Mouse (Mus musculus): ENCODE results near the gene Isg15. TPM values are rescaled to one million over a fixed set of nuclear protein-coding genes. Genes with fewer than 3 reads are reported as not detected.
"Not testable (repeated sequence)": the region's sequence is repeated elsewhere in the genome, so short reads cannot be mapped to it uniquely, and the experiment has no call there.

Gene Isg15
- polyA plus RNA-seq, 1 experiment: 90.2 TPM

GRCm38 (mm10) chr4:156154771-156155170 lies 45.8 kb downstream of the Isg15 start:
- no peak for TF ChIP-seq POLR2A (IDR thresholded peaks at IDR 0.05; ENCODE audit: low read depth, low read length)
- H3K27ac ChIP-seq (ENCODE audit: insufficient read depth, low read depth, low read length): no peak overlapping the region
- no peak overlapping the region for H3K4me3 ChIP-seq (ENCODE audit: low read depth, low read length)
- WGBS: 92% methylated on average over 3 of the region's 3 CpGs
- H3K4me1 ChIP-seq (ENCODE audit: control insufficient read depth, insufficient read depth, insufficient read length, low read length): no peaks in the 10 kb centered on the region
- no peaks in the 10 kb centered on the region for H3K27me3 ChIP-seq (ENCODE audit: control insufficient read depth, insufficient read depth, low read length)
- H3K36me3 ChIP-seq (ENCODE audit: control insufficient read depth, insufficient read depth, low read length): no peaks in the 10 kb centered on the region

GRCm38 (mm10) chr4:156150887-156151286 lies 49.7 kb downstream of the Isg15 start:
- H3K4me3 ChIP-seq (ENCODE audit: low read depth, low read length); H3K27me3 ChIP-seq (ENCODE audit: control insufficient read depth, insufficient read depth, low read length); H3K36me3 ChIP-seq (ENCODE audit: control insufficient read depth, insufficient read depth, low read length); H3K27ac ChIP-seq (ENCODE audit: insufficient read depth, low read depth, low read length); H3K4me1 ChIP-seq (ENCODE audit: control insufficient read depth, insufficient read depth, insufficient read length, low read length): not testable (repeated sequence)
- 51% methylated on average over 10 of the region's 10 CpGs for WGBS

Other genes with a start within 250 kb of the Isg15 start
- gene C1qtnf12, start 238.5 kb downstream of the Isg15 start, polyA plus RNA-seq (2012; rRNA removed): 47.8 and 186 TPM in 2 replicates
- 5.5 and 7.4 TPM in 2 replicates for gene B3galt6, start 208.2 kb downstream of the Isg15 start, polyA plus RNA-seq (2012; rRNA removed)
- 44.0 and 80.5 TPM in 2 replicates for gene Sdf4, start 207.9 kb downstream of the Isg15 start, polyA plus RNA-seq (2012; rRNA removed)
- 2.1 and 6.3 TPM in 2 replicates for gene Tnfrsf4, start 187.0 kb downstream of the Isg15 start, polyA plus RNA-seq (2012; rRNA removed)
- 3.9 and 6.1 TPM in 2 replicates for gene Tnfrsf18, start 174.7 kb downstream of the Isg15 start, polyA plus RNA-seq (2012; rRNA removed)
- gene Ttll10, start 141.4 kb downstream of the Isg15 start, polyA plus RNA-seq (2012; rRNA removed): 5.2 and 9.1 TPM in 2 replicates
- gene 9430015G10Rik, start 90.8 kb downstream of the Isg15 start, polyA plus RNA-seq (2012; rRNA removed): 7.4 and 8.3 TPM in 2 replicates
- 0.10 and 0.33 TPM in 2 replicates for gene Rnf223, start 70.3 kb downstream of the Isg15 start, polyA plus RNA-seq (2012; rRNA removed)
- gene Agrn, start 3.3 kb downstream of the Isg15 start, polyA plus RNA-seq (2012; rRNA removed): 53.6 and 101 TPM in 2 replicates
- gene AW011738, start 2.5 kb upstream of the Isg15 start, polyA plus RNA-seq (2012; rRNA removed): 1.6 and 1.8 TPM in 2 replicates
- 0.06 and 0.09 TPM in 2 replicates for gene Perm1, start 15.1 kb upstream of the Isg15 start, polyA plus RNA-seq (2012; rRNA removed)
- 30.3 and 46.9 TPM in 2 replicates for gene Plekhn1, start 34.0 kb upstream of the Isg15 start, polyA plus RNA-seq (2012; rRNA removed)
- gene Noc2l, start 35.2 kb upstream of the Isg15 start, polyA plus RNA-seq (2012; rRNA removed): 28.7 and 37.0 TPM in 2 replicates
- 0.29 and 0.34 TPM in 2 replicates for gene Samd11, start 54.8 kb upstream of the Isg15 start, polyA plus RNA-seq (2012; rRNA removed)
- not detected in 2 replicates for gene Vmn2r-ps159, start 130.3 kb upstream of the Isg15 start, polyA plus RNA-seq (2012; rRNA removed)